Comparison of ENCODE assay signal across 8 mouse cellular contexts in the genomic region with DNA sequence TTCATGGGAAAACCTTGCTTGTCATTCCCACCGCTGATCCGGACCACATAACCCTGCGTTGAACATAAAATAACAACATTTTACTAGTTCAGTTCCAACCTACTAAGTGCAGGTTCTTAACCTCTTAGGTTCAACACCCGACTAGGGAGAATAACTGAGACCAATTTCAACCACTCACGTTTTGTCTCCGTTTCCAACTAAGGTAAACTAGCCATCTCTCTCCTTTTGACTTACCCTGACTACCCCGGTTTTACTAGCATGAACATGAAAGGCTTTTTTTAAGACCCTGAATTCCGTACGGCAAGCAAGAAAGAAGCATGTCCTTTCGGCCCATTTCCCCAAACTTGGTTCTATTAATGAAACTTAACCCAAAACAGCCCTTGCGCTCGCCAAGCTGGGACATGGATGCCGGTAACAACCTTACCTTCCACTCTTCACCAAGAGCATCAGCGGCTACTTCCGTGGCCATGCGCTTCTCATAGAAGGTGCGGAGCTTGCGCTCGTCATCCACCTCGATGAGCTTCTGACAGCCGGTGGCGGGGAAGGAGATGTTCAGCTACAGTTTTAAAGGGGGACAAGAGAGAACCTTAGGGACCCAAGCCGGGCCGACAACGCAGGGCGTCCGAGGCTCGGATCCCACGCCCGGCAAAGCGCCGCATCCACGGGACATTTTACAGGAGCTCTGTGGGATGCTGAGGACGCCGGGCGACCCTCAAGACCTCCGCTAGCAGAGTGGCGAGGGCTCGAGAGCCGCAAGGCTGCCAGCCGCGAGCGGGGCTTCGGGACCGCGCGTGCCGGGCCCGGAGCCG. TPM values are rescaled to one million over a fixed set of nuclear protein-coding genes. Genes with fewer than 3 reads are reported as not detected.
DNase-seq lines count a peak whose midpoint lies in the region; ATAC-seq and TF ChIP-seq lines count a peak whose summit lies in the region.

No protein-coding gene starts in this region.

- H3K79me3 ChIP-seq in C2C12 (ENCODE audit: low read depth) = peaks cover 21% of the 10 kb centered on the region

- no peaks in the 10 kb centered on the region for H3K9me3 ChIP-seq in hindbrain, postnatal 0 days (ENCODE audit: low read length)
- H3K9me3 ChIP-seq in midbrain, embryonic 16.5 days (replicated peaks; ENCODE audit: control insufficient read depth, low read length, poor library complexity, severe bottlenecking) = no peaks in the 10 kb centered on the region

- peak overlapping the region; percentile 75 for H3K4me3 ChIP-seq in kidney, adult 2 months (ENCODE audit: insufficient read depth, low read depth, low read length)
- peak overlapping the region; percentile 89 for H3K4me3 ChIP-seq in C2C12 (ENCODE audit: insufficient read depth, poor library complexity, severe bottlenecking)
- H3K4me3 ChIP-seq in brown adipose tissue, adult 24 weeks (ENCODE audit: insufficient read depth, low read depth, low read length) = peak overlapping the region; percentile 84
- peak overlapping the region; percentile 87 for H3K4me3 ChIP-seq in hindbrain, postnatal 0 days (ENCODE audit: low read length)
- peak overlapping the region; percentile 97 for H3K4me3 ChIP-seq in midbrain, embryonic 16.5 days (ENCODE audit: low read depth, low read length)

- H3ac ChIP-seq in C2C12 (ENCODE audit: control insufficient read depth, insufficient read length, low read depth) = peak overlapping the region; percentile 94

- peak overlapping the region; percentile 89 for H3K27ac ChIP-seq in kidney, adult 2 months (ENCODE audit: insufficient read depth, low read depth, low read length)
- H3K27ac ChIP-seq in brown adipose tissue, adult 24 weeks (replicated peaks; ENCODE audit: low read depth, low read length) = peak overlapping the region; percentile 81
- peak overlapping the region; percentile 97 for H3K27ac ChIP-seq in hindbrain, postnatal 0 days
- H3K27ac ChIP-seq in midbrain, embryonic 16.5 days (ENCODE audit: low read length) = peak overlapping the region; percentile 95

- TF ChIP-seq CTCF in kidney, adult 2 months (conservative IDR thresholded peaks at IDR 0.05; ENCODE audit: insufficient read depth, insufficient read length, low read depth, low read length) = no peak
- no peak for TF ChIP-seq CTCF in C2C12 (IDR thresholded peaks at IDR 0.05; ENCODE audit: control insufficient read depth, insufficient read depth, insufficient read length)
- no peak for TF ChIP-seq CTCF in hindbrain, postnatal 0 days (IDR thresholded peaks at IDR 0.05; ENCODE audit: low read depth)

- peaks cover 26% of the 10 kb centered on the region for H3K79me2 ChIP-seq in C2C12 (ENCODE audit: control insufficient read depth, insufficient read depth)

- under 1% methylated on average over 50 of the region's 50 CpGs for WGBS in kidney, adult 2 months
- 1% methylated on average over 50 of the region's 50 CpGs for WGBS in hindbrain, postnatal 0 days
- WGBS in midbrain, embryonic 16.5 days = 1% methylated on average over 50 of the region's 50 CpGs

- no peak for ATAC-seq in hindbrain, postnatal 0 days
- peak; percentile 19 for ATAC-seq in midbrain, embryonic 16.5 days
- ATAC-seq in monocyte, adult 5-6 weeks (replicated peaks; ENCODE audit: insufficient number of reproducible peaks, low FRiP score, low TSS enrichment, poor library complexity, severe bottlenecking) = no peak

- H3K27me3 ChIP-seq in kidney, adult 2 months (replicated peaks; ENCODE audit: control insufficient read depth, insufficient read depth, low read length) = no peaks in the 10 kb centered on the region
- no peaks in the 10 kb centered on the region for H3K27me3 ChIP-seq in C2C12 (ENCODE audit: control insufficient read depth, insufficient read depth, insufficient read length)
- H3K27me3 ChIP-seq in hindbrain, postnatal 0 days (ENCODE audit: insufficient read depth, low read length) = no peaks in the 10 kb centered on the region
- H3K27me3 ChIP-seq in midbrain, embryonic 16.5 days (ENCODE audit: control insufficient read depth, insufficient read depth, low read depth, low read length) = no peaks in the 10 kb centered on the region; the same call in 1 of the 2 replicates

- H3K9ac ChIP-seq in hindbrain, postnatal 0 days (replicated peaks; ENCODE audit: low read length) = peak overlapping the region; percentile 97
- peak overlapping the region; percentile 100 for H3K9ac ChIP-seq in midbrain, embryonic 16.5 days (ENCODE audit: low read depth, low read length)

- TF ChIP-seq POLR2A in kidney, adult 2 months (IDR thresholded peaks at IDR 0.05; ENCODE audit: low read depth, low read length) = no peak

- DNase-seq in kidney, adult 2 months = no peak
- no peak for DNase-seq in kidney, postnatal 10 days
- DNase-seq in hindbrain, postnatal 0 days (ENCODE audit: low spot score) = no peak
- DNase-seq in urinary bladder, postnatal 14 days (ENCODE audit: low spot score) = no peak

- peaks cover 3% of the 10 kb centered on the region; the same call in 1 of the 2 replicates for H3K4me1 ChIP-seq in kidney, adult 2 months (ENCODE audit: control insufficient read depth, insufficient read depth, low read length)
- H3K4me1 ChIP-seq in brown adipose tissue, adult 24 weeks (ENCODE audit: control insufficient read depth, insufficient read depth, insufficient read length, low read length) = no peaks in the 10 kb centered on the region
- H3K4me1 ChIP-seq in hindbrain, postnatal 0 days (ENCODE audit: insufficient read depth, low read length) = no peaks in the 10 kb centered on the region
- H3K4me1 ChIP-seq in midbrain, embryonic 16.5 days (ENCODE audit: control insufficient read depth, insufficient read depth, low read length) = peaks cover 16% of the 10 kb centered on the region

- peak overlapping the region; percentile 70 for H3K4me2 ChIP-seq in hindbrain, postnatal 0 days (ENCODE audit: low read depth, low read length)
- peak overlapping the region; percentile 81 for H3K4me2 ChIP-seq in midbrain, embryonic 16.5 days (ENCODE audit: low read length)

- H3K36me3 ChIP-seq in kidney, adult 2 months (ENCODE audit: control insufficient read depth, insufficient read depth, low read length) = peaks cover 12% of the 10 kb centered on the region
- peaks cover 40% of the 10 kb centered on the region for H3K36me3 ChIP-seq in C2C12 (ENCODE audit: control insufficient read depth, insufficient read depth)
- H3K36me3 ChIP-seq in hindbrain, postnatal 0 days (ENCODE audit: insufficient read depth, low read length) = peaks cover 21% of the 10 kb centered on the region; the same call in 1 of the 2 replicates
- peaks cover 27% of the 10 kb centered on the region for H3K36me3 ChIP-seq in midbrain, embryonic 16.5 days (ENCODE audit: control insufficient read depth, insufficient read depth, low read length)

TF ChIP-seq in C2C12, 6 proteins besides CTCF, POLR2A, EP300 and RAD21:
- TF ChIP-seq MAX (IDR thresholded peaks at IDR 0.05) (peak; percentile 27), MYOD1 (IDR thresholded peaks at IDR 0.05; ENCODE audit: control insufficient read depth, insufficient read length, low read depth) (no peak)

RNA-seq across cellular contexts. Expression of a gene that starts 0.7 kb away (rescaled TPM):
- 429 and 521 TPM in 2 replicates for polyA plus RNA-seq in kidney, adult 2 months (2012; rRNA removed)
- 2,408 TPM for polyA plus RNA-seq in C2C12 (2012; fragmentation: generic; extraction: Trizol)
- polyA plus RNA-seq in brown adipose tissue, adult 24 weeks (2012; ENCODE audit: insufficient read depth, insufficient read length, missing spikeins) = 729 and 792 TPM in 2 replicates
- total RNA-seq in hindbrain, postnatal 0 days (2014; rRNA removed) = 805 and 881 TPM in 2 replicates
- polyA plus RNA-seq in hindbrain, postnatal 0 days (2015; fragmentation: Nextera tagmentation; extraction: Ambion mirVana) = 338 and 363 TPM in 2 replicates
- 320 and 367 TPM in 2 replicates for polyA plus RNA-seq in midbrain, embryonic 16.5 days (2015; fragmentation: Nextera tagmentation; extraction: Ambion mirVana)
- total RNA-seq in monocyte, adult 5-6 weeks (2017) = 692 to 1,143 TPM (median 1,088 TPM) in 3 replicates

RNA-seq across cellular contexts. Expression of a gene that starts 17.7 kb away (rescaled TPM):
- 28.0 and 35.0 TPM in 2 replicates for polyA plus RNA-seq in kidney, adult 2 months (2012; rRNA removed)
- polyA plus RNA-seq in C2C12 (2012; fragmentation: generic; extraction: Trizol) = 0.08 TPM
- 17.6 and 26.8 TPM in 2 replicates for polyA plus RNA-seq in brown adipose tissue, adult 24 weeks (2012; ENCODE audit: insufficient read depth, insufficient read length, missing spikeins)
- total RNA-seq in hindbrain, postnatal 0 days (2014; rRNA removed) = 8.7 and 9.6 TPM in 2 replicates
- polyA plus RNA-seq in hindbrain, postnatal 0 days (2015; fragmentation: Nextera tagmentation; extraction: Ambion mirVana) = 8.9 and 9.5 TPM in 2 replicates
- polyA plus RNA-seq in midbrain, embryonic 16.5 days (2015; fragmentation: Nextera tagmentation; extraction: Ambion mirVana) = 22.0 and 22.7 TPM in 2 replicates
- 0.64 to 5.0 TPM (median 1.8 TPM) in 3 replicates for total RNA-seq in monocyte, adult 5-6 weeks (2017)
